Mouse (Mus musculus) gonadal fat pad, adult 2 months (tissue): ENCODE results near the gene 1700037H04Rik. TPM values are rescaled to one million over a fixed set of nuclear protein-coding genes. Genes with fewer than 3 reads are reported as not detected.
"Not testable (repeated sequence)": the region's sequence is repeated elsewhere in the genome, so short reads cannot be mapped to it uniquely, and the experiment has no call there.

ENCODE experiments used
- DNase-seq: peaks from one replicate; pipeline ENCODE4 v3.0.0-alpha.2; 2012; ENCODE audit warnings: low read depth
- polyA plus RNA-seq: library from polyadenylated mRNA; depleted of rRNA; stranded (reverse); fragments of >200 nt; gene quantifications from 2 replicates; pipeline ENCODE4 v1.2.3, GENCODE M21; 2012; rRNA removed

Gene 1700037H04Rik
- polyA plus RNA-seq, 1 experiment: 168 TPM

DNA sequence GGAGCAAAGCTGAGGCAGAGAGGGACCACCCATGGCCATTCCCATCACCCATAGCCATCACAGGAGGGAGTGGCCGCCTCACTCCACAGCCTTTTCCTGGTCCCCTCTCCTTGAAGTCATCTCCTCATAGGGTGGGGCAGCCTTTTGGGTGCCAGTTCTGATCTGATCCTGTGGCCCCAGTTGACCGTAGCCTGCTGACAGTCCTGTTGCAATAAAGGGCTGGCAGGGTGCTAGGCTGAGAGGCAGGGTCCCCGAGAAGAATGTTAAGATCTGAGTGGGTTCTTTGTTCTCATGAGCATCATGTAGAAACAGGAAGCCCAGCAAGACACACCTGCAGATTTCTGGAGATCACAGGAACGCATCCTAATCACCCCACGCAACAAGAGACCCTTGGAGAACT is 31.7 kb downstream of the 1700037H04Rik start:
- DNase-seq: no peak

DNA sequence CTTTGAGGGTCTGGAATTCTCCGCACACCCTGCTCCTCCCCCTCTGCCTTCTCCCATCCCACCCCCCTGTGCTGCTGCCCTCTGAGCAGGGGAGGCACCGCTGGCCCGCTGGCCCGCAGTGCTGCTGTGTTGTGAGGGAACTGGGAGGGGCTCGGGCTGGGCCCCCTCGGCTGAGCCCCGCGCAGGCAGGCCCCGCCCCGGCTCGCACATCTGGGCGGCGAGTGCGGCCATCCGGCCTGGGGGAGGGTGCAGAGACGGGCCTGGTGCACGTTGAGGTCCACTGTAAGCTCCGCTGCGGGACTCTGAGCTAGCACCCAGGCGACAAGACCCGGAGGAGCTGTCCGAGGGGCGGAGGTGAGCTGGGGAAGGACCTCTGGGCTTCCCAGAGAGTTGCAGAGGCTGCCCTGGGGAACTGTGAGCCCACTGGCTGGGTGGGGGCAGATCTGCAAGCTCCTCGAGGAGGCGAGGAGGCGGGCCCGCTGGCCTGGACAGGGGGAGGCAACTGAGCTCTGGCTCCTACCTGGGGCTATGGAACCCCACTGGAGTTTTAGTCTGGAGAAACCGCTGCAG is 32.6 kb downstream of the 1700037H04Rik start, which contains the start of gene Hspa12b:
Gene Hspa12b (plus strand): TSS at position 120 of the 570 bp plus-strand sequence.
- DNase-seq: no peak

DNA sequence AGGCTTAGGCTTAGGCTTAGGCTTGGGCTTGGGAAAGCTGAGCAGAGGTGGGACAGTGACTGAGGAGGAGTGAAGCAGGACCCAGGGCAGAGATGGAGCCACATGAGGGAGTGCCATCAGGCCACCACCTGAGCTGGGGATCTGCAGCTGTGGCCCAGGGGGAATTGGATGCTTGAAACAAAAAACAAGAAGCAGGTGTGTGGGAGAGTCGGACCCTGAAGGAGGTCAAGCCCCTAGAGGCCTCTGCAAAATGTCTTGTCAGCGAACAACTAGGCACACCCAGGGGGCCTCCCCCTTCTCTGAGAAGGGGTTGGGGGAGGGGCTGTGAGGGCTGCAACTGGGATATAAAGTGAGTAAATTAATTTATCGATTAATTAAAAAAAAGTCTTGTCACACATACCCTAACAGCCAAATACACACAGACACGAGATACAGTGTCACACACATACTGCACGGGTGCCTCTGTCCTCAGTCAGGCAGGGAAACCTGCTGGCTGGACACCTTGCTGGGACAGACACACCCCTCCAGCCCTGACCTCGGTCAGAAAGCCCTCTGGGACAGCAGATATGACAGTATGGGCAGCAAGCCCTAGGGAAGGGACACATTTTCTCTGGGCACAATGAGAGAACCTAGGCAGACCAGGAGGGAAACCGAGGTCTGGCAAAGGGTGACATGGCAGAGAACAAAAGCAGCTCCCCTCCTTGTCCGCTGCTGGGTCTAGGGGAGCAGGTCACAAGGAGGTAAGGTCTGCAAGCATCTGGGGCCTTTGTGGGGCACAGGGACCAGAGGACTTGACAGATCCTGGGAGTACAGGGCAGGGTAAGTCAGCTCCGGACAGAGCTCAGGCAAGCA is 33.7 kb downstream of the 1700037H04Rik start:
- DNase-seq: no peak

DNA sequence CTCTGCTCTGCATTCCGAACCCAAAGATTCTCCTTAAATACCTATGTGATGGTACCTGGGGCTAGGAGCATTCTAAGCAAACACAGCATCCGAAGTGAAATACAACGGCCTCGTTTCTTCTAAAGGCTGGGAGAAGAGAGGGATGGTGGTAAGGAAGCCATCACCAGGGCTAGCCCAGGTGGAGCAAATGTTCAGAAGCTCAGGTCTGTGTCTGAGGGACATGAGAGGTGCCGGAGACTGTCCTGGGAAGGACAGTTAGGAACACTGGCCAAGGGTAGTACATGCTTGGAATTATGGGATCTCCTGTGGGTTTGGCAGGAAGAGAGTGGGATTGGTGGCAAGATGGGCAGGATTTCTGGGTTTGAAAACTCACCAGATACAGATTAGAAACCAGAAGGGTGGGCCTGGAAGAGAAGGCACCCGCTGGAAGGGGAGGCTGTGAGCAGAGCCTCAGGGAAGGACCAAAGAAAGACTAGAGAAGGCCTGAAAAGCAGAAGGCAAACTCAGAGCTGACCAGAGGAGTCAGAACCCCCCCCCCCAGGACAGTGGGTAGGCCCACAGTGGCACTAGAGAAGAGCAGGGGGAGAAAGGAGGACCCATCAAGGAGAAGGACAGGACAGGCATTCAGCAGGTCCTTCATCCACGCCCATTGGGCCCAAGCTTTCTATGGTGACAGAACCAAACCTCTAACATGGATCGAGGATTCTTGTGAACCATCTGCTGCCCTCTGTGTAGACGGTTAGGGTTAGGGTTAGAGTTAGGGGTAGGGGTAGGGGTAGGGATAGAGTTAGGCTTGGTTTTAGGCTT is 34.5 kb downstream of the 1700037H04Rik start:
- DNase-seq: no peak

DNA sequence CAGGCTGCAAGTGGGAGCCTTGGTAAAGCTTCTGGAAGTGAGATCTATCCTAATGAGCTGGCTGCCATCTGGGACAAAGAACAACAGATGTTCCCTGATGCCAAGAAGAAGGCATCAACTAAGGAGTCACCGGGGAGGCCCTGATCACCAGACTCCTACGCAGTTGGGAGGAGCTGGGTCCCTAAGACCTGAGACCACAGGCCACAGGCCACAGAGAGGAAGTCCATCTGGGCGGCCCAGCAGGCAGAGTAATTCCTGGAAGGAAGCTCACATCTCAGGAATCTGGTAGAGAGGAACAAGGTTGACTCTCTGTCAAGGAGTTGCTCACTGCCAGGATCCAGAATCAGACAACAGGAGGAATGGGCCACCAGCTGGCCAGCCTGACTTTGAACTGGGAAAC is 35.7 kb downstream of the 1700037H04Rik start:
- no peak for DNase-seq

DNA sequence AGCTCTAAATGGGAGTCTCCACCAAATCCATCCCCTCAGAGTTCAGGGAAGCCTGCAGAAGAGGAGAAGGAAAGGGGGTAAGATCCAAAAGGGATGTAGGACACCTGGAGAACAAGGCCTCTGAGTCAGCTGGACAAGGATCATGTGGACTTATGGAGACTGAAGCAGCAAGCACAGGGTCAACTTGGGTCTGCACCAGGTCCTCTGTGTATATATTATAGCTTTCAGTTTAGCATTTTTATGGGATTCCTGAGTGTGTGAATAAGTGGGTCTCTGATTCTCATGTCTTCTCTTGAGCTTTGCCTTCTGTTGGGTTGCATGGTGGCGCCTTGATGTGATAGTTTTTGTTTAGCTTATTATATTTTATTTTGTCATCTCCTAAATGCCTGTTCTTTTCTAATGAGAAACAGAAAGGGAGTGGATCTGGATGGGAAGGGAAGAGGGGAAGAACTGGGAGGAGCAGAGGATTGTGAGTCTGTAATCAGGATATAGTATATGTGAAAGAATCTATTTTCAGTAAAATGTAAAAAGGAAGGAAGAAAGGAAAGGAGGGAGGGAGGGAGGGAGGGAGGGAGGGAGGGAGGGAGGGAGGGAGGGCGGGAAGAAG is 40.8 kb downstream of the 1700037H04Rik start:
- DNase-seq: no peak

DNA sequence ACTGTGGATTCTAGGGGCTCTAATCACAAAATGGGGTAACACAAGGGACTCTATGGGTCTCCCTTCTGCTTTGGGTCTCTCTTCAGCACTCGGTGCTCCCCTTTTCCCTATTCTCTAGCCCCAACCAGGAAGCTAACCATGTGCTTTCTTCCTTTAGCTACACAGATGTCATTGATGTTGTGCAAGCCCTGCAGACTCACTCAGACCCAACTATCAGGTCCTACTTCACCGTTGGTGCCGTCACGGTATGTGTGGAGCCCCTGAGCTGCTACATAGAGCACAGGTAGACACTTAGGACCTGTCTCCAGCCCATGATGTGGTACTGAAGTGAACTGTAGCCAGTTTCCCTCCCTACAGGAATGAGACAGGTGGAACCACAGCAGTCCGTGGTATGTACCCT is 53.9 kb downstream of the 1700037H04Rik start:
- DNase-seq: no peak

DNA sequence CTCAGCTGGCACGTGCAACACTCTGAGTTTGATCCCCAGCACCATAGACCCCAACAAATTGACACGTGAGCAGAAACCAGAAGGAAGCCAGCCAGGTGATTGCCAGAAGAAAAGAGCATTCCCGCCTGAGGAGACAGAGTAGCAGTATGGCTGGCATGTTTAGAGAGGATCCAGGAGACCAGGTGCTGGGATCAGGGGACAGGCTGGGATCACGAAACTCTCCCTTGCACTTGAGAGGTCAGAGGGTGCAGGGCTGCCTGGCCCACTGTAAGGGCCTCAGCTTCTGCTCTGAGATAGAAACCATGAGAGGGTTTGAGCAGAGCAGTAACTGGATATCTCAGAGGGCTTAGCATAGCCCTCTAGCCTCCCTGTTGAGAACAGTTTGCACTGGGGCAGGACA is 54.8 kb downstream of the 1700037H04Rik start:
- not testable (repeated sequence) for DNase-seq

DNA sequence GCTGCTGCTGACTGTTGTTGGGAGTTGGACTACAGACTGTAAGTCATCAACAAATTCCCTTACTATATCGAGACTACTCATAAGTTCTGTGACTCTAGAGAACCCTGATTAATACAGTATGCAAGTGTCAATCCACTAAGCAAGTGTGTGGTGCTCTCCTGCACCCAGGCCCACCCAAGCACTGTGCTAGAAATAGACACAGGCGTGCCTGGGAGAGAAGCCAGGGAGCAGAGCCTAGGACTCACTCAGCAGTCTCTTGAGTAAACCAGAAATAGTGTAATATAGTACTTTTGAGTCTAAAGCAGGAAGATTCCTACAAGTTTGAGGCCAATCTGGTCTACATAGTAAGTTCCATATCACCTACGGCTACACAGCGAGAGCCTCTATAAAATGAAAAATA is 55.9 kb downstream of the 1700037H04Rik start:
- DNase-seq: no peak

DNA sequence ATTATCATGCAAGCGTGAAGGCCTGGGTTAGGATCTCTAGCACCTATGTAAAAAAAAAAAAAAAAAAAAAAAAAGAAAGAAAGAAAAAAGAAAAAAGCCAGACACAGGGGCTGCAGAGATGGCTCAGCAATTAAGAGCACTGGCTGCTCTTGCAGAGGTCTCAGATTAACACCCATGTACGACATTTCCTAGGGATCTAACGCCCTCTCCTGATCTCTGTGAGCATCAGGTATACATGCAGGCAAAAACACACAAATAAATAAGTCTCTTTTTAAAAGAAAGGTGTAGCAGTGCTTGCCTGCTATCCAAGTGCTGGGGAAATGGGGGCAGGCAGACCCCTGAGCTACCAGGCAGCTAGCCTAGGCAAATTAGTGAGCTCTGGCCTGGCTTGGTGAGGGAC is 58.4 kb downstream of the 1700037H04Rik start:
- DNase-seq: no peak

DNA sequence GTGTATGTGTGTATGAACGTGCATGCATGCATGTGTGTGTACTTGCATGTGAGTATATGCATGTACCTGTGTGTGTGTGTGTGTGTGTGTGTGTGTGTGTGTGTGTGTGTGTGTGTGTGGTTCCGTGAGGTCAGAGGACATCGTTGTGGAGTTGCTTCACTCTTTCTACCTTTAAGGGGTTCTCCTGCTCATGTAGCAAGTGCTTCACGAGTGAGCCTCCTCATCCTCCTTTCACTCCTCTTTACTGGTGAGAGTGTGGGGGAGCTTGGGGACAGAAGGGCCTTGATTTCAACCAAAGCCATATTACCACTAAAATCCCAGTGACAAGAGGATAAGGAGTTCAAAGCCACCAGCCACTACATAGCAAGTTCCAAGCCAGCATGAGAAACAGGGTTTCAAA is 62.8 kb downstream of the 1700037H04Rik start:
- DNase-seq: no peak

Other genes with a start within 250 kb of the 1700037H04Rik start
- 30.3 and 35.7 TPM in 2 replicates for gene Gfra4, start 117.0 kb downstream of the 1700037H04Rik start, polyA plus RNA-seq
- gene Adam33, start 96.3 kb downstream of the 1700037H04Rik start, polyA plus RNA-seq: 20.6 and 25.6 TPM in 2 replicates
- 12.7 and 16.5 TPM in 2 replicates for gene Siglec1, start 73.3 kb downstream of the 1700037H04Rik start, polyA plus RNA-seq
- gene Hspa12b, start 32.8 kb downstream of the 1700037H04Rik start, polyA plus RNA-seq: 21.7 and 30.8 TPM in 2 replicates
- not detected in 2 replicates for gene Gm11037, start 26.6 kb downstream of the 1700037H04Rik start, polyA plus RNA-seq
- gene Cenpb, start 20.0 kb upstream of the 1700037H04Rik start, polyA plus RNA-seq: 68.6 and 75.4 TPM in 2 replicates
- 12.7 and 14.4 TPM in 2 replicates for gene Cdc25b, start 26.9 kb upstream of the 1700037H04Rik start, polyA plus RNA-seq
- 4.3 and 4.8 TPM in 2 replicates for gene Spef1, start 27.2 kb upstream of the 1700037H04Rik start, polyA plus RNA-seq
- 51.1 and 54.9 TPM in 2 replicates for gene Ap5s1, start 47.0 kb upstream of the 1700037H04Rik start, polyA plus RNA-seq
- 59.9 and 76.7 TPM in 2 replicates for gene Mavs, start 74.0 kb upstream of the 1700037H04Rik start, polyA plus RNA-seq
- gene Pank2, start 102.4 kb upstream of the 1700037H04Rik start, polyA plus RNA-seq: 15.7 and 18.0 TPM in 2 replicates
- gene Rnf24, start 192.8 kb upstream of the 1700037H04Rik start, polyA plus RNA-seq: 8.3 and 8.5 TPM in 2 replicates